Mouse (Mus musculus): ENCODE measurements around the gene Rtl1.

The Rtl1 gene

DNA sequence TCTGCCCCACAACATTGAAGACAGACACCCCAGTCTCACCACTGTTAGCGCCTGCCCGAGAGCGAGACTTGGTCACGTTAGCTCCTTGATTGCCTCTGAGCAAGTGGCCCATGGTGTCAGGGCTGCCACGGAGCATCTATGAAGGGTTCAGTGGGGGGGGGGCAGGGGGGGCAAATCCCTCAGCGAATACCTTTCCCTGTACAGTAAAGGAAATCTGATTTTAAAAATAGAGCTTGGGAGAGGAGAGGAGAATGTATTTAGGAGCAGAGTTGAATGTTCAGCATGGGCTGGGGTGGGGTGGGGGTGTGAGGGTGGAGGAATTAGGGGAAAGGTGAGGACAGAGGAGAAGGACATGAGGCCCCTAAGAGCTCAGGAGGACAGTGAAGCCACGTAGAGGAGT, at the start of gene Rtl1:
Rtl1 (minus strand) TSS at position 101 of the 400 bp plus-strand sequence.
- DNase-seq = no peak

DNA sequence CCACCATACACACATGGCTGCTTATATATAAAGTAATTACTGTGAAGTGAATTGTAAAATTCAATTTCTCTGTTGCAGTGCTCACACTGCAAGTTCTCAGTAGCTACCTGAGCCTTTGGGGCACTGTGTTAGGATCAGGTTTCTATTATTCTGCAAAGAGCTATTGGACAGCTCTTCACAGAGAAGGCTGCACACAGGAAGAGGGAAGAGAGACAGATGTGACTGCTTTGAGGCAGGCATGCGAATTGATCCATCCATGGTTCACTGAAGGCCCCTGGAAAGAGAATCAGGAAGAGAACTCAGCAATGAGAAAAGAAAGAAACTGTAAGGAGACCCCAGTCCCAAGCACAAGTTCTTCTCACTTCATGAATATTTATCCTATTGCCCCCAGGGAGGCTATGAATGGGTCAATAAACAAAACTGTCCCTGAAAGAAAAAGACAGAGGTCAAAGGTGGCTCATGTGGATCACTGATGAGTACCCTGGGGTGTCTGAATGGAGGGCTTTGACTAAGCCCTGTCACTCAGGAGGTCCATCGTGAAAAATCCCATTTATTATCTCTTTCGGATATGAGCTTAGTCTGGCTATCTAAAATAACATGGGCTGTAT, 40.5 kb upstream of the Rtl1 start:
- no peak for DNase-seq

DNA sequence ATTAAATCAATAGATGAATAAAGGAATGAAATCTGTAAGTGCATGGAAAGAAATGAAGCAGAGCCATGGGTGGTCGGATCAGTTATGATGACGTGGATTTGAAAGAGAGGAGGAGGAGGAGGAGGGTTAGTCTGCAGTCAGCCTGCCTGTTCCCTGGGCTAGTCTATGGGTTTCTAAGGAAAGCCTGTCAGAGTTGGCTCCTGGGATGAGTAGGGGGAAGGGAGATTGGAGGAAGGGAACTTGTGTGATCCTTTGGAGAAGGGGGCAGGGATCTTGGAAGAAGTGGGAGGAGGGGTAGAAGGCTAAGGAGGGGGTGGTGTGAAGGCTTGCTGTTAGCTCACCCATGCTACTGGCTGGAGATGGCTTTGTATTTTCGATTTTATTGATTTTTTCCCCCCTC, 31.9 kb upstream of the Rtl1 start:
- no peak for DNase-seq

DNA sequence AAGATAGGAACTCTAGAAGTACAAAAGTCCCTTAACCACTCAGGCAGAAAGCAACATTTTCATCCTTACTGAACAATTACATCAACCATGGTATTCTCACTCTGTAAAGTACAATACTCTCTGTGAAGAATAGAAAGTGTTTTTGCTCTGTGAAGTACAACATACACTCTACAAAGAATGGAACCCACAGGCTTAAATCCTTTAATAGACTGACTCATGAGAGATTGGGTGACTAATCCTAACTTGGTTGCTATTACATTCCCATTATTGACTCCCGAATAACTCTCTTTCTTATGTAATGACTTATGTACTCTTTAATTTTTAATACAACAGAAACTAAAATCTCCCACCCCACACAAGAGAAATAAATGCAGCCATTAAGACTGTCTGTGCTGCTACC, 28.8 kb upstream of the Rtl1 start:
- no peak for DNase-seq

DNA sequence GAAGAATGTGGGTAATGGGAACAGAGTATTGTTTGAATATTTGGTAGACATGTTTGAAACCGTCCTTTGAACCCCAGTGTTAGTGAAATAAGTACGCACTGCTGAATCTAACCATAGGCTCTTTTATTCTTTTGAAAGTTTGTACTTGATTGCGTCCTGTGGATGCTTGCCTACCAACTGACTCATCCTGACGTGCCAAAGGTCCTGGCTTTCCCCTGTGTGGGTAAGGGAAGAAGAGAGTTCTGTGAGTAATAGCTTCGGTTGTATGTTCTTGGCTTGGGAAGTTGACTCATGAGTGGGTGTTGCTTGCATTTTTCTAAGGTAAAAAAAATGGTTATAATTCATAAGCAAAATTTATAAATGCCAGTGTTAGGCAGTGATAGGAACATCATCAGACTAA, 26.8 kb upstream of the Rtl1 start:
- no peak for DNase-seq

DNA sequence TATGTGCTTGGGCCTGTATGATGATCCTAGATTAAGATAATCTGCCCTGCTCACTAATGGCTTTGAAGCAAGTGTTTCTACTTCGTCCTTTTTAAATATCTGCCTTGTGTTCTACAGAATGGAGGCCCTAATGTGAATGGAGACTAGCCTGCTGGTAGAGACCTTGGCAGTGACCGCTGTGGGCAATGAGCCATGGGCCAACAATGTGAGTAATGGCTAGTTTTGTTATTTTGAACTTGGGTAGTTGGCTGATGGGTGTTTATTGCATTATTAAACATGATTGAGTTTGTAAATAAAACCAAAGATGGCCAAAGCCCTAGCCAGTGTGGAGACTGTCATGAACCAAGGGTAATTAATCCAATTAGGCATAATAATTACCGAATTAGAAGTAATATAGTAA, 20.1 kb upstream of the Rtl1 start:
- DNase-seq = no peak

DNA sequence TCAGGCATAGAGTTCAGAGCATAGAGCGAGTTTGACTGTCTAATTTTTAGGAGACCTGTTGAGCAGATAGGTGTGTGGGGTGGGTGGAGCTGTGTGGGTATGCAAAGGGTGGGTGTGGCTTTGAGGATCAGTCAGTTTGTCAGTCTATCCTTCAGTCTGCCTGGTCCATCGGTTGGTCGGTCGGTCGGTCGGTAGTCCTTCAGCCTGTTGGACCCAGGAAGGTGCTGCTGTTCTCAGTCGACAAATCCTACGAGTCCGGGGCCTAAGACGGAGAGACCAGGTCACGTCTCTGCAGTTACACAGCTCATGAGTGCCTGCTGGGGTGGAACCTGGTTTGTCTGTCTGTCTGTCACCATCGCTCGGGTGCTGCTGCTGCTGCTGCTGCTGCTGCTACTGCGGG, 17.9 kb upstream of the Rtl1 start:
- no peak for DNase-seq

DNA sequence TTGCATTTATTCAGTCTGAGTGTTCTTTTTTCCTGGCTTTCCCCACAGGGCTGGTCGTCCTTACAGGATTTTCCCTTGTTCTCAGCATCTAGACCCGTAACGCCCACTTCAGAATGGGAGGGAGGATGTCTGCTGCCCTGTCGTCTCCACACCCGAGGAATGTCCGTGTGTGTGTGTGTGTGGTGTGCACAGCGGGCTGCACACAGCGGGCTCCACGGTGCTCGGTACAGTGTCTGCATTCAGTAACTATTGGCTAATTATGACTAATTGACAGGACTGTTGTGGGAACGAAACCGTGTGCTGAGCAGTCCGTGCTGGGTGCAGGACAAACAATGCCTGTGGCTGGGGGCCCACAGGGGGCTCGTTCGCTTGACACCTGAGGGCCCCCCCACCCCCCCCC, 17.0 kb upstream of the Rtl1 start:
- no peak for DNase-seq

DNA sequence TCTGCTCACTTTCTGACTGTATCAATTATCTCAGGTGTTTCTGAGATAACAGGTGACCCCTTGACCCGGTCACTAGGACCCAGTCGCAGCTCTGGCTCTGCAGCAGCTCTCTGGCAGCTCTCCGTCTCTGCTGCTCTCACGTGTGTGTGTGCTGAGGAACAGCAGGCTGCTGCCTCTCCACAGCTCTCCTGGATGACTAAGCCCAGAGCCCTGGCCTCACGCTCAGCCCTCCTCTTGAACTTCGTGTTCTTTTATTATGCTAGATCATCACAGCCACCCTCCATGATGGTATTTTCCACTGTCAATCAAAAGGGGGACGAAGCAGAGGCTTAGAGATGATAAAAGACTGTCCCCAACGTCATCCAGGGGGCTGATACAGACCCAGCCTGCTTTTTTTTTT, 15.2 kb upstream of the Rtl1 start:
- no peak for DNase-seq

DNA sequence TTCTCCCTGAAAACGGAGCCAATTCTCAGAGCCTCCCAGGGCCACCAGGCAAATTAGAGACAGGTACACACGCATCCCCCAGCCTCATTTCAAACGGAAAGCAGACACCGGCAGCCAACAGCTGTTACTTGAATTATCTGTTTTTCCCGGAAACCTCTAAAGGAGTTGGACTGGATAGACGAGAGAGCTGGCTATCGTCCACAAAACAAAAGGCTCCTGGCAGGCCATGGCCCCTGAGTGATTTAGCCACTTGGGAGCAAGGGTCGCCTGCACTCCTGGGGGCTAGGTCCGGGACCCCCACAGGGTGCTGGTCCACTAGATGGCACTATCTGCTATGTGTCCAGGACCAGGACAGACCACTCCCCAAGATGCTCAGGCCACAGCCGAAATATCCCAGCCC, 14.3 kb upstream of the Rtl1 start:
- DNase-seq = no peak

DNA sequence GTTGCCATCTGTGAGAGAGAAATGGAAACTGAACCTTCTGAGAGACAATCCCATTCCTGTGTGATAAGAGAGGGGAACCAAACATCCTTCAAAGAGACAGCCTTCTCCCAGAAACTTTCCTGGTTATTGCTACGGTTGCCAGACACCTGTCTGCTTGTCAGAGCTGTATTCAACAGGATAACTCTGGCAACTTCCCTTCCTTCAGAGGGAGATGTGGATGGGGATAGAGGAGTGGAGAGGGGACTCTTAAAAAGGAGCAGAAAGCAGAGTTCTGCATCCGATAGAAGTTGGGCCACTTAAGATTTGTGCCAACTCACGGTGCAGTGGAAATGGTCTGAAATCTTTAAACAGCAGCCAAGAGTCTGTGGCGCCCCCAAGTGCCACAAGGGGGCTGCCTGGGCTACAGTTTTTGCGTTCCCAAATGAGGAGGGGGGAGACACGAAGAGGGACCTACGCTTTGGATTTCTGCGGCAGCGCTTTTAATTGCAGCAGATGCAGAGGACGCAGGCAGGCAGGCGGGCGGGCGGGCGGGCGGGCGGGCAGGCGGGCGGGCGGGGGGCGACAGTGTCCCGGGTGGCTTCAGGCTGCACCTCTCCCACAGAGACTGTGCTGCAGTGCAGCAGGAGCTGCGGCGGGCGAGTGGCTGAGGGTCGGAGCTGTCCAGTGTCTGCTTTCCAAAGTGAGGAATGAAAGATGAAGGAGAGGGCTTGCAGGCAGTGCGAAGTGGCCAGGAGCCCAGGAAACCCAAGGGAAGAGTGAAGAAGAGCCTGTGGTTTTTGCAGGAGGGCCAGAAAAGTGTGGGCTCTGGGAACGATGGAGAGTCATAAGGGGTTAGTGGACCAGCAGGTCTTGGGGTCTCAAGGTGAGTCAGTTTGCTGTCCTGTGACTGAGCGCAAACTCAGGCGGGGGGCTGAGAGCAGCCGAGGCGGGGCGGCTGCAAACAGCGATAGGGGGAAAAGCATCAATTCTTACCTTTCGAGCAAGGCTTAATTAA, 12.6 kb upstream of the Rtl1 start:
- no peak for DNase-seq

DNA sequence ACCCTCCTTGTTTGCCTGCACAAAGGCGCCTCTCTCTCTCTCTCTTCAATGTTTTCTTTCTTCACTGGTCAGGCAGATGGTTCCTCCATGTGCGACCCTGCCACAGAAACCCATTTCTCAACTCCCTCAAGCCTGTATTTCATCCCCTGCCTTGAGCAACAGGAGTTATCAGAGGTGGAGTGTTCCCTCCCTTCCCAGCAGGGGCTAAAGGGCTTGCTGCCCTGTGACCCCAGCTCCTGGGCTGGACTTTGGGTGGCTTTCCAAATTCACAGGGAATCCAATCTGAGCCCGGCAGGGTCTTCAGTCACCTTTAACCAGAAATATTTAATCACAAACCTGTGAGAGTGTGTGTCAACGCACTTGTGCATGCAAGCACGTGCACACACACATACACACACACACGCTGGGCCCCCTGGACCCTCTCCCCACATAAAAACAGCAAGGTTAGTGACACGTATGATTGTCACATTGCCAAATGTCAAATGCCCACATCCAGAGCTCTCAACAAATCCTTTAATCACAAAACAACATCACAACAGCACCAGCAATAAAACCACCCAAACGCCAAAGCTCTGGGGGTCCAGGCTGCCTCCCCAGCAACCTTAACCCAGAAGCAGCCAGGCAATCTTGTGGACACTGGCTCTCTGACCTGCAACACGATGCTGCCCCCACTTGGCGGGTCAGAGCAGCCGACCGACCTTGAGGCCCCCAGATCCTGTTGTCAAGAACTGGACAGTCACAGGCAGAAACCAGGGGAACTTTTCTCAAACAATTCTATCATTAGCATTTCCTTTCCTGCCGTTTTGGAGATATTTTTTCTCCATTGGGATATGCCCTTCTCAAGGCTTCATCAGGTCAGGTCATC, 8.7 kb upstream of the Rtl1 start:
- no peak for DNase-seq

DNA sequence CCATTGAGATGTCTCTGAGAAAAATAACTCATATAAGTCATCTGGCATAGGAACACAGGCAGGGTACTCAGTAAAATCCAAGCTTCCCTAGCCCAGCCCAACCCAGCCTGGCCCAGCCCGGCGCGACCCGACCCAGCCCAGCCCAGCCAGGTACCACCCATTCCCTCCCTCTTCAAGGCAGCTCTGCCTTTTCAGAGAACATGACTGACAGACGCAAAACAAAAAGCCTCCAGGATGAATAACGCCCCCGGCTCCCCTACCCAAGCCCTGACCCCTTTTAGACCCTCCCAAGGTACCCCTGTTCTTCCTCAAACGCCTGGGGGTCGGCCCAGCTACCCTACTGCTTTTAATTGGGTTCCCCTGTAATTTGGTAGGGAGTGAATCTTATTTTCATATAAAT, 7.8 kb upstream of the Rtl1 start:
- no peak for DNase-seq

DNA sequence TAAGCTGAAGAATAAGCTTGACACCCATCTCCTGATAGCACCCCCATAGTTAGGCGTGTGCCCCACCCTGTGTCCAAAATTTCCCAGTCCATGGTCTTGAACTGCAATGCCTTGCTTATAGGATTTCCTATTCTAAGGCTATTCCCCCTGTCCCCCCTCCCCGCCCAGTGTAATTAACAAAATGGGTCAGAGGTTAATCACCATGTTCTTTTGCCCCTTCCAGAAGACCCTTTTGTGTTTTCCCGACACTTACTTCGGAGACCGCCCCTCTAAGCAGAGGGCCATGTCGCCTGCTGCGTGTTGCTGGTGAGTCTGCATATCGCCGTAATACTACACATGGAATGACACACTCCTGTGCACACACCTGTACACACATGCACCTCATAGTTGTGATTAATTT, 7.1 kb upstream of the Rtl1 start:
- DNase-seq = no peak

DNA sequence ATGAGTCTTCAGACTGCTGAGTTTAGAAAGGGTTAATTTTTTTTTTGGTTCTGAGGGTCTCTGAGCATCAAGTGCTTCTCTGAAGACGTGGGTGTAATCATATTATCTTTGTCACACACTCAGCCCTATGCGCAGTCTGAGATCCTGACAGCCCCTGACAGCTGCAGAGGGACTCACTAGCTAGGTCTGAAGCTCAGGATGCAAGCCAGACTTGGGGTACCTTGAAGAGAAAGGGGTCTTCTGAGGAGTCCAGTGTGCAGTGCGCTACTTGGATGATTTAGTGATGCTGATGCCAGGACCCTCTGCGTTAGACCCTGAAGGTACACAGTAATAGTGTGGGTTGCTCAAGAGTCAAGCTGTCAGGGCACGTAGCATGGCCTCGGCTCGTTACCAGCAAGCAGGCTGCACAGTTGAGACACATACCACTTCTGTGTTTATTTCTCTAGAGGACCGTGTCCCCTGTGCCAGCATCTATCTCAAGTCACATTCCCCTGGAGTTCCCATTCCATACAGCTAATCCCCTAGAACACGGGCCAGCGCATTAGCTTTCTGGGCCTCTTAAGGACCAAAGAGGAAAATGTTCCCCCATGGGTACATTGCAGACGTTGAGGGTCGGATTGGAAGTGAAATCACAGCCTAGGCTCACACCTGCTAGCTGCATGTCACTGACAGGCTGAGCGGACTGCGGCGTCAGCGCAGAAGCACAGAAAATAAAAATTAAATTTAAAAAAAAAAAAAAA, 5.0 kb upstream of the Rtl1 start:
- no peak for DNase-seq

DNA sequence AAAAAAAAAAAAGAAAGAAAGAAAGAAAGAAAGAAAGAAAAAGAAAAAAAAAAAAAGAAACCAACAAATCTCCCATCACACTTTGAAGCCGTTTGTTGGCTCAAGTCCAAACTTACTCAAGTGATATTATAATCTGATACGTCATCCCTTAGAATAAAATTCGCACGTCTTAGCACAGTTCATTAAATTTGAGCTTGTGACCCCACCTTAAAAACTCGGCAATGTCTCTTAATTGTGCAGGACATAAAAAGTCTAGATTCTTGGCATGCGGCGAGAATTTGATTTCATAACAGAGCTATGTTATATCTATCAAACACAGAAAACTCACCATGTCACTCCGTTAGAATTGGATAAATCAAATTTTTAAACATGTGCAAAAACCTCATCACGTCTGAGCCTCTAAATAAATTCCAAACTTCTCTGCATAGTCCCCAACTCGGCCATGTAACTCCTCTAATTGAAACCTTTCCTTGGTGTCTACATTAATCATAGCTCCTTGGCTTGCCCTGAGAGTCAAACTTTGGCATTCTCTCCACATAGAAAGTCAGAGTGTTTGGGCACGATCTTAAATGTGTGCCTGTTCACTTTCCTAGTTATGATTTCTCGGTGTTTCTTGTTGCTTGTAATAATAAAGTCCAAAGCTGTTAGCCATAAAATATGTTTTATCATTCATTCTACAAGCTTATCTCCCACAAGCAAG, 1.4 kb downstream of the Rtl1 start:
- no peak for DNase-seq

DNA sequence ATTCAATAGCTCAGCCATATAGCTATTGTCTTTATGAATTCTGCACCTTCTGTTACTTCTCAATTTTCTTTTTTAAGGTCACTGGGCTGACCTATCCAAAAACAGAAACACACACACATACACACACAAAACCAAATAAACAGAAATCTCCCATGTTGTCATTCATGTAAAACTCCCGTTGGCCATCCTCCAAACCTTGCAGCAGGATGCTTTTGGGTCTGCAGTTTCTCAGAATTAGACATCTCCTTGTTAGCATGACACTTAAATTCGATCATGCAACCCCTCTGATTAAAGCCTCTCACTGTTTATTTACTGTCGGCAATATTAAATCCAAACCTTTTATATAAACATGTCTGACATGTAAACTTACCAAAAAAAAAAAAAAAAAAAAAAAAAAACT, 3.4 kb downstream of the Rtl1 start:
- no peak for DNase-seq

DNA sequence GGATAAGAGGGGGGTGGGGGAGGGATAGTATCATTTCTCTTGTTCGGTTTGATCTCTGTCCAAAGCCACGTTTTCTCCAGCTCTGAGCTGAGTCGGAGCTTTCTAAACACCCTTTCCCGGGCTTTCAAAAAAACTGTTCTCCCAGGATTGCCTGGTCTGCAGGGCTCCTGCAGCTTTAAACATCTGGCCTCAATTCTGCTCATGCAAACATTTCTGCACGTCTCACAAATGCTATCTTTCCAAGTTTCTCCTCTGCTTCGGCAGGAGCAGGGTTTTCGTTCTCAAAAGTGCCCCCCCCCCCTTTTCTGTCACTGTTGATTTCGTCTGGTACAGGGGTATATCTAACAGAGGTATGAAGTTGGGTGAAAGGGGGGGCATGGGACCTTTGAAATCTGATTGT, 3.9 kb downstream of the Rtl1 start:
- DNase-seq = no peak

DNA sequence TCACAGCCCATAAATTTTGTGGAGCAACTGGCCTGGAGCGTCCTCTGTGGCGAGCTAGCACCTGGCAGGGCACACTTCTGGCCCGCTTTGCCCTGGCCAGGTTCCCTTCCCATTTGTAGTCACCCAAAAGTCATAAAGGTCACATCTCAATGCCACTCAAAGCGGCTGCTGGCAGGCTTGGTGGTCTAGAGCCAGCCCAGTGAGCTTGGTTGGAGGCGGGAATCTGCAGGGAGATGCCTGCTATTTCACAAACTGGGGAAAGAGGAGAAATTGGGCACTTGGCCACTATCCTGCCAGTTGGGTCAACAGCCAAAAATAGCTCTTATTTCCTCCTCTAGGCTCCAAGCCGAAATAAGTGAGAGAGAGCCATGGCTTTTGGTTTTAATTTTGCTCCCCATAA, 4.4 kb downstream of the Rtl1 start:
- DNase-seq = peak; percentile 64

DNA sequence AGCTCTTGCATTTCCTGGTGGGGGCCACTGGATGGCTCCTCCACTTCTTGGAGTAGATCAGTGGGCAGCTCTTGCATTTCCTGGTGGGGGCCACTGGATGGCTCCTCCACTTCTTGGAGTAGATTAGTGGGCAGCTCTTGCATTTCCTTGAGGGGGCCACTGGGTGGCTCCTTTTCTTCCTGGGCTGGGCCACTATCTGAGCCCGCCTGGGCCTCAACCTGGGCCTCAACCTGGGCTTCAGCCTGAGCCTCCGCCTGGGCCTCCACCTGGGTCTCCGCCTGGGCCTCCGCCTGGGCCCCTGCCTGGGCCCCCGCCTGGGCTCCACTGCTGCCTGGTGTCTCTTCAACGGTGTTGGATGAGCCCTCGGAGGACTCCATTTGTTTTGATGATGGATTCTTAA, 5.2 kb downstream of the Rtl1 start:
- no peak for DNase-seq

DNA sequence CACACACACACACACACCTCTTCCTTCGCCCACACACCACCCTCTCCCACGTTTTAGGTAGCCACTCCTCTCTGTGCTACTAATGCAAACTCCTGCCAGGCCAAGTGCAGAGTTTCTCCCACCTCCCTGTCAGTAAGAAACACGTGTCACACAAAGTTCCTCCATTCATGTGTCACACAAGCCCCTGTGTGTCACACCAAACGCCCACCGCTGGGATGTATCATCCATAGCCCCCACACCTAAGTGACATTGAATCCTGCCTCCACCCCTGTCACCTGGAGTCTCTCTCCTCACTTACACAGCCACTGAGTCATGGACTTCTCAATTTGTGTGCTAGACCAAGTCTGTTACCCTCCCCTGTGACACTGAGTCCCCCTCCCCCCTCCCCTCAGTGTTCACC, 17.9 kb downstream of the Rtl1 start:
- no peak for DNase-seq

DNA sequence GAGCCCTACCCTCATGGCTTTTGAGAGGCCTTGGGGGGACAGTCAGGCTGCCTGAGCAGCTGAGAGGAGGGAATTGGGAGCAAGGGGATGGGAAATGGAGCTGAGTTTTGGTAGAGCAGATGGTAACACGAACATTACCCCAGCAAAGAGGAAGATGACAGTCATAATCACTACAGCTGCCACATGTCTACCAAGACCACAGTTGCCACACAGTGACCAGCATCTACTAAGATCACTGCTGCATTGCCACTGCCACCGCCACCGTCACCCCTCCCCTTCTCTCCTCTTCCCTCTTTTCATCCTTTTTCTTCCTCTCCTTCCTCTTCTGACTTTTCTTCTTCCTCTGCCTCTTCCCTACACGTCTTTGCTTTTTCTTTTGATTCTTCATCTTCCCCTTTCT, 27.9 kb downstream of the Rtl1 start:
- DNase-seq = no peak
